Mouse (Mus musculus) gastrocnemius, postnatal 25 days (tissue): ENCODE measurements around the gene Bmp8b. TPM values are rescaled to one million over a fixed set of nuclear protein-coding genes. Genes with fewer than 3 reads are reported as not detected.

ENCODE experiments used
- total RNA-seq, 2 experiments: library from RNA; stranded (reverse); gene quantifications; 1 replicate in 1 of 2; 2 replicates in 1 of 2; pipeline ENCODE4 v1.2.3; 2021

Gene Bmp8b
- total RNA-seq, 2 experiments from 2014 or later, result not detected

Other genes starting within 250 kb of the Bmp8b start
- gene Cap1, start 219.1 kb upstream of the Bmp8b start, total RNA-seq, result 10 to 100 TPM; 20.5 to 24.6 TPM
- gene Mfsd2a, start 144.0 kb upstream of the Bmp8b start, total RNA-seq, result under 1 TPM; 0.24 to 0.26 TPM
- under 1 TPM; 0.46 to 0.62 TPM for gene Mycl, start 109.5 kb upstream of the Bmp8b start, total RNA-seq
- gene Trit1, start 88.6 kb upstream of the Bmp8b start, total RNA-seq, result 1 to 10 TPM; 6.7 to 7.6 TPM
- gene Oxct2b, start 11.1 kb downstream of the Bmp8b start, total RNA-seq, result not detected
- gene Ppie, start 34.8 kb downstream of the Bmp8b start, total RNA-seq, result 10 to 100 TPM; 16.8 to 17.6 TPM
- under 1 TPM in 1 of 2 experiments, not detected in 1; 0.36 TPM for gene Hpcal4, start 78.1 kb downstream of the Bmp8b start, total RNA-seq
- gene Nt5c1a, start 96.3 kb downstream of the Bmp8b start, total RNA-seq, result 10 to 100 TPM; 19.6 to 32.5 TPM
- 1 to 10 TPM; 6.7 to 7.4 TPM for gene Heyl, start 128.4 kb downstream of the Bmp8b start, total RNA-seq
- gene Pabpc4, start 157.2 kb downstream of the Bmp8b start, total RNA-seq, result 100 to 1,000 TPM; 278 to 325 TPM
- under 1 TPM in 1 of 2 experiments, not detected in 1; 0.16 TPM for gene Oxct2a, start 218.5 kb downstream of the Bmp8b start, total RNA-seq
- under 1 TPM; 0.35 to 0.36 TPM for gene Bmp8a, start 238.1 kb downstream of the Bmp8b start, total RNA-seq